Mouse (Mus musculus) CD8-positive naive resting alpha-beta T cell, adult 2 months (primary cell): ENCODE measurements around the gene Psenen.

ENCODE experiments used
- DNase-seq, 2 experiments: peaks; one replicate each; pipeline ENCODE4 v3.0.0; 2022; ENCODE audit warnings: low read depth in 2 of 2, low spot score in 2 of 2

The Psenen gene

GRCm38 (mm10) chr7:30520396-30520795, 43.0 kb downstream of the Psenen start:
- DNase-seq, result no peak

GRCm38 (mm10) chr7:30518325-30518724, 45.1 kb downstream of the Psenen start:
- no peak for DNase-seq

- DNase-seq, result no peak
Observed at GRCm38 (mm10) chr7:30515003-30515760, 48.2 kb downstream of the Psenen start.
